Mouse (Mus musculus) ZHBTc4 (cell line): ENCODE results near the gene Hba-x.
A peak's percentile ranks its signal among the peaks of the same experiment; 100 is the strongest.

Experiments used
- DNase-seq: peaks from one replicate; pipeline ENCODE4 v3.0.0-alpha.2; 2011; ENCODE audit warnings: low read depth, low spot score

Hba-x gene

GRCm38 (mm10) chr11:32276347-32276746 is at the start of gene Hba-x:
Gene Hba-x (plus strand): TSS chr11:32276400.
- DNase-seq = no peak

- DNase-seq = no peak
Measured at GRCm38 (mm10) chr11:32227041-32227440, 49.2 kb upstream of the Hba-x start.

- no peak for DNase-seq
Measured at GRCm38 (mm10) chr11:32227555-32227954, 48.6 kb upstream of the Hba-x start.

GRCm38 (mm10) chr11:32228292-32228845 is 47.8 kb upstream of the Hba-x start:
- no peak for DNase-seq

- no peak for DNase-seq
Measured at GRCm38 (mm10) chr11:32230220-32230619, 46.0 kb upstream of the Hba-x start.

GRCm38 (mm10) chr11:32231125-32231524 is 45.1 kb upstream of the Hba-x start:
- DNase-seq = no peak

- DNase-seq = no peak
Measured at GRCm38 (mm10) chr11:32232848-32233247, 43.4 kb upstream of the Hba-x start.

- DNase-seq = no peak
Measured at GRCm38 (mm10) chr11:32233895-32234294, 42.3 kb upstream of the Hba-x start.

GRCm38 (mm10) chr11:32234816-32235485 is 41.2 kb upstream of the Hba-x start:
- DNase-seq = no peak

GRCm38 (mm10) chr11:32235646-32236045 is 40.6 kb upstream of the Hba-x start:
- DNase-seq = no peak

GRCm38 (mm10) chr11:32236132-32236531 is 40.1 kb upstream of the Hba-x start:
- no peak for DNase-seq

GRCm38 (mm10) chr11:32236712-32237410 is 39.3 kb upstream of the Hba-x start:
- DNase-seq = peak; percentile 67

- DNase-seq = no peak
Measured at GRCm38 (mm10) chr11:32237411-32237795, 38.8 kb upstream of the Hba-x start.

GRCm38 (mm10) chr11:32238093-32238860 is 37.9 kb upstream of the Hba-x start:
- peak; percentile 72 for DNase-seq

- DNase-seq = no peak
Measured at GRCm38 (mm10) chr11:32241391-32241790, 34.8 kb upstream of the Hba-x start.

GRCm38 (mm10) chr11:32242209-32242608 is 34.0 kb upstream of the Hba-x start:
- DNase-seq = no peak

- DNase-seq = peak; percentile 63
Measured at GRCm38 (mm10) chr11:32243205-32243955, 32.8 kb upstream of the Hba-x start.

GRCm38 (mm10) chr11:32244064-32244463 is 32.1 kb upstream of the Hba-x start:
- DNase-seq = no peak

GRCm38 (mm10) chr11:32244617-32245016 is 31.6 kb upstream of the Hba-x start:
- DNase-seq = no peak

- DNase-seq = no peak
Measured at GRCm38 (mm10) chr11:32245614-32246013, 30.6 kb upstream of the Hba-x start.

GRCm38 (mm10) chr11:32247068-32247467 is 29.1 kb upstream of the Hba-x start:
- DNase-seq = no peak
